23 mouse cellular contexts compared by ENCODE assay signal in genomic region chr15:63123123-63123688, GRCm38 (mm10).
A peak's percentile ranks its signal among the peaks of the same experiment; 100 is the strongest.
DNase-seq lines count a peak whose midpoint lies in the region; ATAC-seq and TF ChIP-seq lines count a peak whose summit lies in the region.
"Had no signal": no experiment of that assay in that cellular context is flagged by ENCODE, and none has a peak within 500 bp of the region (broad histone marks: within the 10 kb centered on the region; RNA-seq: fewer than 3 reads in every experiment).

No protein-coding gene starts in this region.

- no peaks in the 10 kb centered on the region for H3K9me3 ChIP-seq in megakaryocyte, embryonic 14.5 days
- H3K9me3 ChIP-seq in CH12.LX (replicated peaks; ENCODE audit: low read length), result no peaks in the 10 kb centered on the region
- H3K9me3 ChIP-seq: embryonic facial prominence, embryonic 10.5 days; forebrain, embryonic 15.5 days; heart, embryonic 10.5 days; hindbrain, embryonic 15.5 days; limb, embryonic 12.5 days; lung, embryonic 15.5 days had no signal

- no peak for TF ChIP-seq RAD21 in CH12.LX (IDR thresholded peaks at IDR 0.05; ENCODE audit: low read depth, low read length)

- no peaks in the 10 kb centered on the region for H3K27me3 ChIP-seq in megakaryocyte, embryonic 14.5 days (replicated peaks)
- H3K27me3 ChIP-seq in CH12.LX (replicated peaks) (no peaks in the 10 kb centered on the region), myocyte (ENCODE audit: control insufficient read depth, insufficient read depth, insufficient read length) (no peaks in the 10 kb centered on the region)
- H3K27me3 ChIP-seq: forebrain, embryonic 15.5 days; hindbrain, embryonic 15.5 days; limb, embryonic 12.5 days; lung, embryonic 15.5 days; Patski had no signal

- H3K4me3 ChIP-seq in megakaryocyte, embryonic 14.5 days (replicated peaks), result peak overlapping the region; percentile 3
- peak overlapping the region in 1 of 3 experiments; percentile 44 for H3K4me3 ChIP-seq in CH12.LX (replicated peaks in 1 of 3; ENCODE audit: low read depth in 2 of 3, low read length in 2 of 3, poor library complexity in 1 of 3)
- H3K4me3 ChIP-seq in myocyte, result no peak overlapping the region
- H3K4me3 ChIP-seq: embryonic facial prominence, embryonic 10.5 days; forebrain, embryonic 15.5 days; heart, embryonic 10.5 days; hindbrain, embryonic 15.5 days; layer of hippocampus, adult 2 months; limb, embryonic 12.5 days; lung, embryonic 15.5 days had no signal

- no peak overlapping the region for H3K27ac ChIP-seq in CH12.LX (ENCODE audit: insufficient read depth, low read depth)
- H3K27ac ChIP-seq: embryonic facial prominence, embryonic 10.5 days; forebrain, embryonic 15.5 days; heart, embryonic 10.5 days; hindbrain, embryonic 15.5 days; layer of hippocampus, adult 2 months; limb, embryonic 12.5 days; liver, embryonic 14.5 days; lung, embryonic 15.5 days had no signal

- no peaks in the 10 kb centered on the region for H3K36me3 ChIP-seq in megakaryocyte, embryonic 14.5 days (replicated peaks; ENCODE audit: low read length)
- H3K36me3 ChIP-seq in CH12.LX (replicated peaks in 1 of 2; ENCODE audit: control insufficient read depth in 1 of 2, insufficient read depth in 1 of 2, low read length in 1 of 2), result no peaks in the 10 kb centered on the region
- no peaks in the 10 kb centered on the region for H3K36me3 ChIP-seq in myocyte (ENCODE audit: control insufficient read depth, insufficient read depth)
- H3K36me3 ChIP-seq: embryonic facial prominence, embryonic 10.5 days; forebrain, embryonic 15.5 days; heart, embryonic 10.5 days; hindbrain, embryonic 15.5 days; limb, embryonic 12.5 days; lung, embryonic 15.5 days had no signal

- ATAC-seq in megakaryocyte, adult 5-6 weeks (ENCODE audit: poor library complexity, severe bottlenecking), result no peak
- ATAC-seq: forebrain, embryonic 15.5 days; intestine, embryonic 16.5 days; Patski had no signal

- no peak for TF ChIP-seq CTCF in CH12.LX (conservative IDR thresholded peaks at IDR 0.05 in 1 of 2, IDR thresholded peaks at IDR 0.05 in 1 of 2; ENCODE audit: low read depth in 2 of 2, low read length in 2 of 2)

- DNase-seq in 416B (ENCODE audit: low read depth), result peak; percentile 15
- peak; percentile 8 for DNase-seq in CH12.LX (ENCODE audit: extremely low read depth)
- DNase-seq in adrenal gland, postnatal 4 days (ENCODE audit: low spot score in 2 of 2), result no peak
- no peak for DNase-seq in left cerebral cortex, postnatal 14 days (ENCODE audit: low spot score in 2 of 2)
- DNase-seq: adrenal gland, postnatal 10 days; cerebellum, adult 9-11 months; gastrocnemius, postnatal 10 days; kidney, adult 9 months; kidney, postnatal 25 days; lung, postnatal 36 days had no signal

- peaks cover 7% of the 10 kb centered on the region for H3K4me1 ChIP-seq in megakaryocyte, embryonic 14.5 days
- 0 out of 4 replicates have a peak, but pooled peaks cover 0 to 6% of the 10 kb centered on the region in 2 experiments for H3K4me1 ChIP-seq in CH12.LX (ENCODE audit: control insufficient read depth in 1 of 2, insufficient read depth in 2 of 2)
- H3K4me1 ChIP-seq: embryonic facial prominence, embryonic 10.5 days; forebrain, embryonic 15.5 days; heart, embryonic 10.5 days; hindbrain, embryonic 15.5 days; limb, embryonic 12.5 days; lung, embryonic 15.5 days had no signal

- intact Hi-C loops in left cerebral cortex, postnatal 14 days (cut with DNase I), result no loop called here

- in situ Hi-C loops in CH12.LX (cut with MboI; ENCODE audit: low pct_ligation_motif_present, low pct_unique_long_range_greater_than_20kb, low sequenced_read_pairs), result no loop called here

- peak overlapping the region; percentile 58; the same call in 1 of the 2 replicates for H3K9ac ChIP-seq in CH12.LX (ENCODE audit: insufficient read depth, low read depth)
- H3K9ac ChIP-seq: forebrain, embryonic 15.5 days; hindbrain, embryonic 15.5 days; limb, embryonic 12.5 days; liver, embryonic 14.5 days; lung, embryonic 15.5 days had no signal

- dilution Hi-C loops in CH12.LX (cut with MboI; ENCODE audit: extremely low pct_ligation_motif_present, extremely low pct_unique_long_range_greater_than_20kb, low sequenced_read_pairs), result no loop called here

- H3K79me2 ChIP-seq in CH12.LX (replicated peaks; ENCODE audit: control insufficient read depth, extremely low read depth, insufficient read depth, poor library complexity, severe bottlenecking), result no peaks in the 10 kb centered on the region
- no peaks in the 10 kb centered on the region for H3K79me2 ChIP-seq in myocyte (ENCODE audit: control insufficient read depth, insufficient read depth)

- peak overlapping the region; percentile 63 for H3K4me2 ChIP-seq in CH12.LX (ENCODE audit: insufficient read depth, low read depth, poor library complexity, severe bottlenecking)
- peak overlapping the region; percentile 35 for H3K4me2 ChIP-seq in myocyte (ENCODE audit: low read depth)
- H3K4me2 ChIP-seq: forebrain, embryonic 15.5 days; hindbrain, embryonic 15.5 days; limb, embryonic 12.5 days; lung, embryonic 15.5 days had no signal

- TF ChIP-seq POLR2A in CH12.LX (IDR thresholded peaks at IDR 0.05; ENCODE audit: low read depth, low read length) (no peak), myocyte (IDR thresholded peaks at IDR 0.05; ENCODE audit: insufficient read length, low read depth) (no peak)

- no peak overlapping the region for H3ac ChIP-seq in myocyte (ENCODE audit: control insufficient read depth, insufficient read length)

- TF ChIP-seq EP300 in CH12.LX (IDR thresholded peaks at IDR 0.05; ENCODE audit: low read length), result no peak

TF ChIP-seq in CH12.LX, 34 proteins besides CTCF, POLR2A, EP300 and RAD21:
- no peak for TF ChIP-seq HCFC1 (IDR thresholded peaks at IDR 0.05; ENCODE audit: low read depth, low read length)
- TF ChIP-seq TBP (conservative IDR thresholded peaks at IDR 0.05; ENCODE audit: low read depth, low read length), result no peak
- TF ChIP-seq JUN (IDR thresholded peaks at IDR 0.05; ENCODE audit: insufficient read depth, low read depth, low read length), result no peak

TF ChIP-seq in myocyte, 11 proteins besides CTCF, POLR2A, EP300 and RAD21:
- no peak for TF ChIP-seq MAX (IDR thresholded peaks at IDR 0.05; ENCODE audit: low read depth)
- TF ChIP-seq CEBPB (IDR thresholded peaks at IDR 0.05; ENCODE audit: insufficient read depth, poor library complexity, severe bottlenecking), result no peak
- TF ChIP-seq SRF (IDR thresholded peaks at IDR 0.05; ENCODE audit: control insufficient read depth, insufficient read length, low read depth), result no peak
- no peak for TF ChIP-seq USF1 (IDR thresholded peaks at IDR 0.05; ENCODE audit: low read depth)
- no peak for TF ChIP-seq E2F4 (IDR thresholded peaks at IDR 0.05; ENCODE audit: insufficient read depth)
- TF ChIP-seq REST (IDR thresholded peaks at IDR 0.05; ENCODE audit: insufficient read depth, insufficient read length), result no peak

Comparison
In these comparisons a context has a peak if more than half of its experiments do, and no peak if none do; other contexts are left out.
1. DNase-seq: peak in 416B (single experiment) and CH12.LX (single experiment); none in adrenal gland, postnatal 4 days (0 of 2) and left cerebral cortex, postnatal 14 days (0 of 2).